Mouse (Mus musculus): Measurements from ENCODE around the gene Tmem35b. TPM values are rescaled to one million over a fixed set of nuclear protein-coding genes. Genes with fewer than 3 reads are reported as not detected.
A peak's percentile ranks its signal among the peaks of the same experiment; 100 is the strongest.

The Tmem35b gene
- total RNA-seq, 2 experiments from 2014 or later, result 14.8 to 22.8 TPM

- peak; percentile 61 to 66 for DNase-seq
Observed at GRCm38 (mm10) chr4:127168211-127168913, 44.9 kb downstream of the Tmem35b start.

DNA sequence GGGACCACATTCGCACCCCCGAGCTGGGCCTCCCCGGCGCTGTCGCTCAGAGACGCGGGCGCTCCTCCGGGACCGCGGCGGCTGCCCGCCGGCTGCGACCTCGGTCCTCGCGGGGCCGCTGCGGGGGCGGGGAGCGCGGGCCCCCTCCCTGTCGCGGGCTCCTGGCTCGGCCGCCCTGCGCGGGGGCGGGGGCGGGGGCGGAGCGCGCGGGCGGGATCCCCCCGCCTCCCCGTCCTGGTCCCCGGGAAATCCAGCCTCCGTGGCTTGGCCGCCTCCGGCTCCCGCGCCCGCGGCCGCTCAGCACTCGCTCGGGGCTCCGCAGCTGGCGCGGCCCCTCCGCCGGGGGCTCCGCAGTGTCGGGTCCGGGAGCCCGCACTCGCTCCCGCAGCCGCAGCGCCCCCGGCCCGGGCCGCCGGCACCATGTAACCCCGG lies 45.4 kb downstream of the Tmem35b start, which contains the start of gene Dlgap3:
TSS of gene Dlgap3 (plus strand) at position 291 of the 432 bp plus-strand sequence.
- DNase-seq, result peak; percentile 54 to 69

- peak in 1 of 2 experiments; percentile 8 for DNase-seq
Observed at GRCm38 (mm10) chr4:127169346-127170221, 46.1 kb downstream of the Tmem35b start.

DNA sequence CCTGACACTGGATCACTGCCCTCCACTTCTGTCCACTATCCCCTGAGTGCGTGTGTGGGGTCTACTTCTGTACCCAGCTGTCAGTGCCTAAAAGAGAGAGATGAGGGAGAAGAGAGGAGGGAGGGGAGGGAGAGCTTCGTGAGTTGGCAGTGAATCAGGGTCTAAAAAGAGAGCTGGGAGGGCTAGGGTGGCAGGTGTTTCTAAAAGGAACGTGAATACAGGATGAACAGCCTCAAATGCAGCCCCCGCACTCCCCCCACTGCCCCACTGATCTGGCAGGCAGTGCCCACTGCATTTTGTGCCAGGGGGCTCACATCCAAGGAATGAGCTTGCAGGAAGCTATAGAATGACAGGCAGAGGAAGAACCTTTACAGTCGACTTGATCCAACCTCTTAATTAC lies 47.4 kb downstream of the Tmem35b start:
- no peak for DNase-seq

- DNase-seq, result no peak
Observed at GRCm38 (mm10) chr4:127171341-127171905, 47.9 kb downstream of the Tmem35b start.

- no peak for DNase-seq
Observed at GRCm38 (mm10) chr4:127172119-127172518, 48.6 kb downstream of the Tmem35b start.

- DNase-seq, result no peak
Observed at GRCm38 (mm10) chr4:127172614-127173013, 49.1 kb downstream of the Tmem35b start.

GRCm38 (mm10) chr4:127173461-127173860 lies 50.0 kb downstream of the Tmem35b start:
- DNase-seq, result peak; percentile 83 to 86

DNA sequence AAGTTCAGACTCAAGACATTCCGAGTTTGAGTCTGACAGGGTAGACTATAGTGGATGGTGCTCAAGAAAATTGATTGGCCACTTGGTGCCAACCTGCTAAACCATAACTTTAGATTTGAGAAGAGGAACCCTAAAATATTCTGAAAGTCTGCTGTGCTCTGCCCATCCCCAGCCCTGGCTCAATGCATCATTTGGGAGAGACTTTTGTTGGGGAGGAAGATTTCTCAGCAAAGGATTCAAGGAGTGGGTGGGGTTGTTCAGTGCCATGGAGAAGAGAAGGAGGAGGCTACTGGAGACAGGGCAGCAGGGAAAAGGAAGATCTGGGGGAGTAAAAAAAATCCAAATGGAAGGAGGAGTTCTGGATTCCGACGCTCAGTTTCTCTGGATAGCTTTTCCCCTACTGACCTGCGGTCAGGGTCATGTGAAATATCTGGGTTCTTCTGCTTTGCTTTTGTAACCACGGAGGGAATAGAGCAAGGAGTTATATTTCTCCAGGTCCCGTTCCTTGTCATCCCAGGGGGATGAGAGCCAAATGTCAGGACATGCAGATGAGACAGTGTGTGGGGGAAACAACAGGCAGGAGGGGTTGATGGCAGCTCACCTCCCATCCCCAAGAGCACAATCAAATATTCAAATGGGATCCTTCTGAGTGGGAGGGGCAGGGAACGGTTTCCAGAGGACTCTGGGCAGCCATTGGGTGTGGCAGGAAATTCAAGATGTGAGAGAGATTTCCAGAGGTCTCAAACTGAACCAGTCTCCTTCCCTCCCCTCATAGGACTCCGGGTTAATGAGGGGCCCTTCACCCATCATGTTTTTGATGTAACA lies 50.8 kb downstream of the Tmem35b start:
- no peak for DNase-seq

- DNase-seq, result no peak
Observed at GRCm38 (mm10) chr4:127174900-127175278, 51.4 kb downstream of the Tmem35b start.

DNA sequence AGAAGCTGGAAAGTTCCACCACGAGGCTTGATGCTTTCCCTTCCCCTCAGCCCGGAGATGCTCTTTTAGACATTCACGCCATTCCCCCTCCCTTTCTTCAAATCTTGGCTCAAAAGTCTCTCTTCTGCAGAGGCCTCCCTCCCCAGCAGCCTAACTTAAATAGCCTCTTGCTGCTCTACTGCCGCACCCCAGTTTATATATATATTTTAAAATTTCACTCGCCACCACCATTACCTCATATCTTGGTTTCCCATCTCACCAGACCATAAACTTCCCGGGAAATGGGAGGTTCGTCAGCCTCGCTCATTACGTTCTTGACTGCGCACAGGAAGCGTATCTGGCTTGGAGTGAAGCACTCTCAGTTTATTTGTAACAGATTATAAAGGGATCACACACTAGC lies 54.5 kb downstream of the Tmem35b start:
- no peak for DNase-seq

GRCm38 (mm10) chr4:127178671-127179070 lies 55.2 kb downstream of the Tmem35b start:
- DNase-seq, result no peak

Other genes starting within 250 kb of the Tmem35b start
- gene Zmym4, start 155.6 kb upstream of the Tmem35b start, total RNA-seq (2021), result 10 to 100 TPM; 42.9 to 46.7 TPM
- gene Sfpq, start 102.4 kb upstream of the Tmem35b start, total RNA-seq (2021), result 100 to 1,000 TPM; 145 to 225 TPM
- 1 to 10 TPM; 7.7 to 7.8 TPM for gene Zmym1, start 62.5 kb upstream of the Tmem35b start, total RNA-seq (2021)
- gene Zmym6, start 46.3 kb upstream of the Tmem35b start, total RNA-seq (2021), result 10 to 100 TPM; 12.0 to 15.3 TPM
- 1 to 10 TPM; 3.1 to 5.6 TPM for gene Dlgap3, start 45.5 kb downstream of the Tmem35b start, total RNA-seq (2021)
- gene Smim12, start 120.1 kb downstream of the Tmem35b start, total RNA-seq (2021), result 10 to 100 TPM; 51.5 to 52.6 TPM
- 1 to 10 TPM; 4.5 to 4.7 TPM for gene Gja4, start 190.3 kb downstream of the Tmem35b start, total RNA-seq (2021)
- gene Gjb3, start 207.2 kb downstream of the Tmem35b start, total RNA-seq (2021), result not detected
- gene Gjb4, start 230.4 kb downstream of the Tmem35b start, total RNA-seq (2021), result not detected
- under 1 TPM; 0.36 to 0.40 TPM for gene Gjb5, start 234.5 kb downstream of the Tmem35b start, total RNA-seq (2021)